Mouse (Mus musculus): ENCODE data around the gene Cdhr4. TPM values are rescaled to one million over a fixed set of nuclear protein-coding genes. Genes with fewer than 3 reads are reported as not detected.

Gene Cdhr4
- polyA plus RNA-seq, 1 experiment from 2014 or later, result 18.6 TPM

- Histone ChIP-seq H3K27ac (peak within 1 kb of the TSS; percentile 81), H3K36me3 (peaks cover 27% of the 10 kb centered on the region), H3K4me3 (replicated peaks) (no peak within 1 kb of the TSS), H3K4me1 (replicated peaks) (peaks cover 35% of the 10 kb centered on the region), H3K4me2 (peak within 1 kb of the TSS; percentile 14; the same call in 1 of the 2 replicates), H3K27me3 (no peaks in the 10 kb centered on the region), H3K9me3 (no peaks in the 10 kb centered on the region), H3K9ac (replicated peaks) (no peak within 1 kb of the TSS)
- 69% methylated on average over 12 of the region's 12 CpGs for WGBS
- no peak for ATAC-seq (ENCODE audit: insufficient number of reproducible peaks, insufficient read depth, low FRiP score, low TSS enrichment, low read depth)
Measured at GRCm38 (mm10) chr9:107975399-107976386, 16.6 kb upstream of the Cdhr4 start, which contains the start of gene Uba7. Uba7 (plus strand) TSS chr9:107975505.

DNA sequence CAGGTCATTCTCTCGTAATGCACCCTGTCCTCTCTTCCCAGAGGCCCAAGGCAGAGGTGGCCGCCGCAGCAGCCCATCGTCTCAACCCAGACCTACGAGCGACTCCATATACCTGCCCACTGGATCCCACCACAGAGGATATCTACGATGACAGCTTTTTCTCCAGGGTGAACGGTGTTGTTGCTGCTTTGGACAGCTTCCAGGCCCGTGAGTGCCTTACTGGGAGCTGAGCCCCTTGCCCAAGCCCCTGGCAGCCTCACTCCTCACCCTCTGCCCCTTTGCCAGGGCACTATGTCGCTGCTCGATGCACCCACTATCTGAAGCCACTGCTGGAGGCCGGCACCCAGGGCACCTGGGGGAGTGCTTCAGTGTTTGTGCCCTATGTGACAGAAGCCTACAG lies 13.5 kb upstream of the Cdhr4 start:
- no peak for ATAC-seq (ENCODE audit: insufficient number of reproducible peaks, insufficient read depth, low FRiP score, low TSS enrichment, low read depth)
- Histone ChIP-seq H3K9me3 (no peaks in the 10 kb centered on the region), H3K36me3 (no peaks in the 10 kb centered on the region; the same call in 1 of the 2 replicates), H3K4me1 (replicated peaks) (peaks cover 67% of the 10 kb centered on the region), H3K4me2 (no peak overlapping the region), H3K9ac (replicated peaks) (no peak overlapping the region), H3K27ac (peak overlapping the region; percentile 35; the same call in 1 of the 2 replicates), H3K27me3 (no peaks in the 10 kb centered on the region), H3K4me3 (replicated peaks) (no peak overlapping the region)
- WGBS, result 94% methylated on average over 12 of the region's 12 CpGs

DNA sequence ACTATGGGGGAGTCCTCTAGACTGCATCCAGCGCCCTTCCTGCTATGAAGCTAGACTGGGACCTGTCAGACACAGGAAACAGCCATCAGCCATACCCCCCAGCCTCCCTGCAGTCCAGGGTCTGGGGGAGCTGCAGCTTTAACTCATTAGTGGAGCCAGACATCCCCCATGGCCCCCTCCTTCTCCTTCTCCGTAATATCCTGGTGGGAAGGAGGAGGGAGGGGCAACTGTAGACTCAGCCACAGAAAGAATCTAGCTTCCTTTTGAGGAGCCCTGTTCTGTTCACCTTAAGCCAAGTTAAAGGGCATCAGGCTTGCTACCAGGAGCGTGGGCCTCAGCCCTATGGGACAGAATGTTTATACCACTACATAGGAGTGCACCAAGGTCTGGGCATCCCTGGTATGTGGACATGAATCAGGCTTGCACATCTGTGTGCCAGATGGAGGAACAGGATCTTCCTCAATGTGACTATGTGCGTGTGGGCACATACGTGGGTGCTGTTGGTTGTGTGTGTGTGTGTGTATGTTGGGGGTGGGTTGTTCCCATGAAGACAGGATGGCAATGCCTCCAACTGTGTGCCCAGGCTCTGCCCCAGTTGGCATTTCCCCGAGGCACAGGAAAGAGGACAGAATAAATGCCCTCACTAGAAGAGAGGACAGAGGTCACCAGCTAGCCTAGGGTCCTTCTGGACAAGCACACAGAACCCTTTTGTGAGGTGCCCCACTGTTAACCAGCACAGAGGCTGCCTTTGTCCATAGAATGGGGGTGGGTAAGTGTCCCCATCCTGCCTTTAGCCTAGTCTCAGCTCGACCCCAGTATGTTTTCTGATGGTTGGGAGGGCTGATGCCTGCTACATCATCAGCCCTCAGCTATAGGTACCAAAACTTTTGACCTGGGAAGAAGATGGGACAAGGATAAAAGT lies 10.4 kb upstream of the Cdhr4 start:
- Histone ChIP-seq H3K9ac (replicated peaks) (peak overlapping the region; percentile 91), H3K27ac (peak overlapping the region; percentile 100), H3K27me3 (no peaks in the 10 kb centered on the region), H3K4me3 (replicated peaks) (peak overlapping the region; percentile 77), H3K4me2 (peak overlapping the region; percentile 98), H3K4me1 (replicated peaks) (peaks cover 70% of the 10 kb centered on the region), H3K36me3 (peaks cover 10% of the 10 kb centered on the region), H3K9me3 (no peaks in the 10 kb centered on the region)
- peak; percentile 33 for ATAC-seq (ENCODE audit: insufficient number of reproducible peaks, insufficient read depth, low FRiP score, low TSS enrichment, low read depth)
- WGBS, result 11% methylated on average over 7 of the region's 7 CpGs

- H3K27ac ChIP-seq, result peak within 1 kb of the TSS; percentile 100
- H3K36me3 ChIP-seq, result peaks cover 10% of the 10 kb centered on the region
- peak within 1 kb of the TSS; percentile 77 for H3K4me3 ChIP-seq (replicated peaks)
- no peaks in the 10 kb centered on the region for H3K9me3 ChIP-seq
- peak; percentile 72 for ATAC-seq (ENCODE audit: insufficient number of reproducible peaks, insufficient read depth, low FRiP score, low TSS enrichment, low read depth)
- WGBS, result 12% methylated on average over 14 of the region's 14 CpGs
- H3K27me3 ChIP-seq, result no peaks in the 10 kb centered on the region
- H3K4me1 ChIP-seq (replicated peaks), result peaks cover 74% of the 10 kb centered on the region
- H3K4me2 ChIP-seq, result peak within 1 kb of the TSS; percentile 98
- H3K9ac ChIP-seq (replicated peaks), result peak within 1 kb of the TSS; percentile 91
Measured at GRCm38 (mm10) chr9:107982681-107983346, 9.5 kb upstream of the Cdhr4 start, which contains the start of gene Gm20661. Gm20661 (plus strand) TSS chr9:107983058.

- Histone ChIP-seq H3K36me3 (peaks cover 10% of the 10 kb centered on the region), H3K4me2 (peak overlapping the region; percentile 98), H3K27ac (peak overlapping the region; percentile 100), H3K9ac (replicated peaks) (peak overlapping the region; percentile 91), H3K4me1 (replicated peaks) (peaks cover 81% of the 10 kb centered on the region), H3K4me3 (replicated peaks) (peak overlapping the region; percentile 77), H3K9me3 (no peaks in the 10 kb centered on the region), H3K27me3 (no peaks in the 10 kb centered on the region)
- WGBS, result 1% methylated on average over 4 of the region's 4 CpGs
- ATAC-seq (ENCODE audit: insufficient number of reproducible peaks, insufficient read depth, low FRiP score, low TSS enrichment, low read depth), result peak; percentile 32
Measured at GRCm38 (mm10) chr9:107983421-107983890, 8.8 kb upstream of the Cdhr4 start.

DNA sequence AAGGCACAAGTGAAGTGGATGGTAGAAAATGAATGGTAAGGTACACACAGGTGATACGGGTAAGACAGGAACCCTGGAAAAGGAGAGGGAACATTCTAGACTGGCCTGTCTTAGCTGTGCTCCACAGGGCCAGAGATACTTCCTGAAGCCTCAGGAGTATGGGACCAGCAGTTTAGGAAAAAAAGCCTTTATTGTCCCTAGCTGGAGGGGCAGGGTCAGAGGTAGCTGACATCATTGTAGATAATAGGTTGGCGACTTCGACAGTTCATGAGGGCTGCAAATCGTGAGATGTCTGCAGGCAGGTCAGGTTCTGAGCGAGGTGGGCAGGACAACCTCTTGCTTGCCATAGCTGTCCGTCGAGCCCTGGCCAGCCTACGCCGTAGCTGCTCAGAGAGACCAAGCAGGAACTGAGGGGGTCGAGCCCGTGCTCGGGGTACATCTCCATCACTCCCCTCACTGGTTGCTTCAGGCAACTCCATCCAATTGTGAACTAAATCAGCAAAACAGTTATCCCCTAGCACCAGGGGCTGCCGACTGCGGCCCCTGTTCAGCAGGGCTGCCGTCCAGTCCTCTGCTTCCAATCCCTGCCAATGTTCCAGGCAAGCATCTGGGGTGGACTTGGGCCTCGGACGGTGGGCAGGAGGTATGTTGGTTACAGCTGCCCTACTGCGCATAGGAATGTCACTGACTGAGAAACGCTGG lies 8.1 kb upstream of the Cdhr4 start:
- peak overlapping the region; percentile 98 for H3K4me2 ChIP-seq
- no peaks in the 10 kb centered on the region for H3K27me3 ChIP-seq
- peak overlapping the region; percentile 100 for H3K27ac ChIP-seq
- H3K36me3 ChIP-seq, result peaks cover 10% of the 10 kb centered on the region
- H3K4me1 ChIP-seq (replicated peaks), result peaks cover 76% of the 10 kb centered on the region
- ATAC-seq (ENCODE audit: insufficient number of reproducible peaks, insufficient read depth, low FRiP score, low TSS enrichment, low read depth), result no peak
- peak overlapping the region; percentile 77 for H3K4me3 ChIP-seq (replicated peaks)
- H3K9ac ChIP-seq (replicated peaks), result peak overlapping the region; percentile 91
- no peaks in the 10 kb centered on the region for H3K9me3 ChIP-seq
- WGBS, result 19% methylated on average over 19 of the region's 19 CpGs

GRCm38 (mm10) chr9:107984754-107985055 lies 7.6 kb upstream of the Cdhr4 start:
- no peaks in the 10 kb centered on the region for H3K9me3 ChIP-seq
- no peak for ATAC-seq (ENCODE audit: insufficient number of reproducible peaks, insufficient read depth, low FRiP score, low TSS enrichment, low read depth)
- peaks cover 10% of the 10 kb centered on the region for H3K36me3 ChIP-seq
- no peaks in the 10 kb centered on the region for H3K27me3 ChIP-seq
- peak overlapping the region; percentile 77 for H3K4me3 ChIP-seq (replicated peaks)
- 21% methylated on average over 9 of the region's 9 CpGs for WGBS
- H3K9ac ChIP-seq (replicated peaks), result peak overlapping the region; percentile 91
- peak overlapping the region; percentile 98 for H3K4me2 ChIP-seq
- H3K4me1 ChIP-seq (replicated peaks), result peaks cover 73% of the 10 kb centered on the region
- peak overlapping the region; percentile 100 for H3K27ac ChIP-seq

DNA sequence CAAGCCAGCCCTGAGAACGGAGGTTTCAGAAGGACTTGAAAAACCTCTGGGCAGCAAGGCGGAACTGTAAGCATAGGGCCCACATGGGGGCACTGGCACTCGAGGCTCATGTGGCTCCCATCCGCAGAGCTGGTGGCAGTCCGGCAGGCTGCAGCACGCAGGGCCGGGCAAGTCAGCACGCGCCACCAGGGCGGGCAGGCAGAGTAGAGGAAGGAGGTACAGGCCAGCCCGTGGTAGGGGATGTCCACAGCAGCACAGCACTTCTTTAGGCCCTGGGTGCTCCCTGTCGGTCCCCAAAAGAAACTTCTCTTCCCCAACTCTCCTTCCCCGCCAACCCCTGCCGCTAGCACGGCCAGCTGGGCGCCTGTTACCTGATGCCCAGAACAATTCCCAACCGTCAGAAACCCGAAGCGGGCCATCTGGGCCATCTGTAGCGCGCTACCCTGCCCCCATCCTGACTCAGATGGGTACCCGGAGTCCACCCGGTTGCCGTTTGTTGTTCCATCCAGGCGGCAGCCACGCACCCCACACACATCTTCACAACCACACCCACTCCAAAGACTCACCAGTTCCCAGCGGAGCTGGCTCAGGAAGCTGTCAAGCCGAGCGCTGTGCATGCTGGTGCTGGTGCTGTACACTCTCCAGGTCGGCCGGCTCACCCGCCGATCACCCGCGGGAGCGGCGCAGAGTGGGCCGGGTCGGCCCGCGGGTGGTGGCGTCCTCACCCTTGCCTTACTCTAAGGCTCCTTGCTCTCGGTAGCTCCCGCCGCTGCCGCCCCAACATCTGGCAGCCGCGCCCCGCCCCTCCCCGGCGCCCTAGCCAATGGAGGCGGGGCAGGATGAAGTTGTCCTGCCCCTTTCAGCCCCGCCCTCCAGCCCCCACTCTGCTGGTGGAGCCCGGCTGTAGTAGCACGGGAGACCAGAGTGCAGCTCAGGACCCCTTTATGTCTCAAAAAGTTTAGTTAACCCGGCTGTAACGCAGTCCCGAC lies 6.9 kb upstream of the Cdhr4 start, which contains the start of gene Inka1:
Inka1 (minus strand) TSS at position 749 of the 989 bp plus-strand sequence.
- Histone ChIP-seq H3K4me1 (replicated peaks) (peaks cover 66% of the 10 kb centered on the region), H3K9ac (replicated peaks) (peak within 1 kb of the TSS; percentile 91)
- under 1% methylated on average over 58 of the region's 58 CpGs for whole genome bisulfite sequencing

GRCm38 (mm10) chr9:107986376-107986775 lies 5.9 kb upstream of the Cdhr4 start:
- Histone ChIP-seq H3K27me3 (no peaks in the 10 kb centered on the region), H3K9ac (replicated peaks) (peak overlapping the region; percentile 35; the same call in 1 of the 2 replicates), H3K4me3 (replicated peaks) (peak overlapping the region; percentile 77), H3K9me3 (no peaks in the 10 kb centered on the region), H3K36me3 (peaks cover 10% of the 10 kb centered on the region; the same call in 1 of the 2 replicates), H3K4me2 (peak overlapping the region; percentile 98), H3K4me1 (replicated peaks) (peaks cover 57% of the 10 kb centered on the region), H3K27ac (peak overlapping the region; percentile 100)
- WGBS, result 6% methylated on average over 18 of the region's 18 CpGs
- ATAC-seq (ENCODE audit: insufficient number of reproducible peaks, insufficient read depth, low FRiP score, low TSS enrichment, low read depth), result no peak

More for the DNA sequence above, 6.9 kb upstream of the Cdhr4 start, which contains the start of gene Inka1:
- H3K4me2 ChIP-seq, result peak within 1 kb of the TSS; percentile 98
- no peaks in the 10 kb centered on the region for H3K27me3 ChIP-seq
- H3K4me3 ChIP-seq (replicated peaks), result peak within 1 kb of the TSS; percentile 77
- H3K27ac ChIP-seq, result peak within 1 kb of the TSS; percentile 100
- H3K36me3 ChIP-seq, result peaks cover 10% of the 10 kb centered on the region
- peak; percentile 43 for ATAC-seq (ENCODE audit: insufficient number of reproducible peaks, insufficient read depth, low FRiP score, low TSS enrichment, low read depth)
- H3K9me3 ChIP-seq, result no peaks in the 10 kb centered on the region

Measured in limb, embryonic 12.5 days (tissue).